8 mouse cellular contexts compared by ENCODE assay signal in genomic region chrX:74368209-74368909, GRCm38 (mm10). TPM values are rescaled to one million over a fixed set of nuclear protein-coding genes. Genes with fewer than 3 reads are reported as not detected.
A peak's percentile ranks its signal among the peaks of the same experiment; 100 is the strongest.
DNase-seq lines count a peak whose midpoint lies in the region; ATAC-seq and TF ChIP-seq lines count a peak whose summit lies in the region.

No protein-coding gene starts in this region.

- peak overlapping the region; percentile 79 for H3K4me3 ChIP-seq in brown adipose tissue, adult 24 weeks (ENCODE audit: insufficient read depth, low read depth, low read length)
- peak overlapping the region; percentile 57 for H3K4me3 ChIP-seq in forebrain, embryonic 12.5 days (replicated peaks)
- H3K4me3 ChIP-seq in heart, postnatal 0 days (ENCODE audit: low read depth, low read length) = peak overlapping the region; percentile 75
- H3K4me3 ChIP-seq in lung, adult 2 months (replicated peaks; ENCODE audit: extremely low read depth, low read depth, low read length) = peak overlapping the region; percentile 65
- H3K4me3 ChIP-seq in neural tube, embryonic 14.5 days (ENCODE audit: low read depth, low read length) = peak overlapping the region; percentile 39

- ATAC-seq in forebrain, embryonic 12.5 days (ENCODE audit: low FRiP score) = peak; percentile 76
- peak; percentile 68 for ATAC-seq in heart, postnatal 0 days (ENCODE audit: insufficient read depth, low read depth)
- peak; percentile 85 for ATAC-seq in neural tube, embryonic 14.5 days (ENCODE audit: low read depth)

- peak; percentile 47; the same call in 1 of the 2 replicates for TF ChIP-seq POLR2A in lung, adult 2 months (IDR thresholded peaks at IDR 0.05; ENCODE audit: borderline replicate concordance, extremely low read depth, low read depth, low read length)

- WGBS in forebrain, embryonic 12.5 days = 15% methylated on average over 42 of the region's 49 CpGs
- 19% methylated on average over 47 of the region's 49 CpGs for WGBS in heart, postnatal 0 days
- WGBS in lung, adult 2 months = 27% methylated on average over 47 of the region's 49 CpGs
- 9% methylated on average over 43 of the region's 49 CpGs for WGBS in neural tube, embryonic 14.5 days

- peak; percentile 24 to 33 for DNase-seq in CD8-positive naive resting alpha-beta T cell, adult 2 months (ENCODE audit: low read depth in 2 of 2, low spot score in 2 of 2)
- peak; percentile 50 for DNase-seq in heart, postnatal 0 days (ENCODE audit: low spot score)
- DNase-seq in kidney, postnatal 36 days = peak; percentile 83 to 88
- peak; percentile 64 for DNase-seq in lung, adult 2 months
- DNase-seq in thymus, adult 18-20 months = peak; percentile 30 to 41

- no peaks in the 10 kb centered on the region for H3K36me3 ChIP-seq in forebrain, embryonic 12.5 days (replicated peaks)
- no peaks in the 10 kb centered on the region for H3K36me3 ChIP-seq in heart, postnatal 0 days (replicated peaks; ENCODE audit: control insufficient read depth, insufficient read depth, low read length)
- H3K36me3 ChIP-seq in neural tube, embryonic 14.5 days (ENCODE audit: control insufficient read depth, insufficient read depth, low read length) = no peaks in the 10 kb centered on the region

- no peak for TF ChIP-seq EP300 in heart, postnatal 0 days (IDR thresholded peaks at IDR 0.05; ENCODE audit: low read depth)

- peak overlapping the region; percentile 77 for H3K9ac ChIP-seq in forebrain, embryonic 12.5 days
- peak overlapping the region; percentile 76 for H3K9ac ChIP-seq in heart, postnatal 0 days (replicated peaks; ENCODE audit: low read depth, low read length)
- peak overlapping the region; percentile 55 for H3K9ac ChIP-seq in neural tube, embryonic 14.5 days (replicated peaks; ENCODE audit: low read depth, low read length)

- no peaks in the 10 kb centered on the region for H3K9me3 ChIP-seq in forebrain, embryonic 12.5 days
- no peaks in the 10 kb centered on the region for H3K9me3 ChIP-seq in heart, postnatal 0 days (replicated peaks; ENCODE audit: control insufficient read depth, low read length)
- no peaks in the 10 kb centered on the region for H3K9me3 ChIP-seq in neural tube, embryonic 14.5 days (ENCODE audit: control insufficient read depth, low read length)

- H3K4me2 ChIP-seq in forebrain, embryonic 12.5 days = peak overlapping the region; percentile 62
- H3K4me2 ChIP-seq in heart, postnatal 0 days (ENCODE audit: low read depth, low read length) = peak overlapping the region; percentile 74
- H3K4me2 ChIP-seq in neural tube, embryonic 14.5 days (ENCODE audit: low read depth, low read length) = peak overlapping the region; percentile 59

- TF ChIP-seq CTCF in heart, postnatal 0 days (IDR thresholded peaks at IDR 0.05; ENCODE audit: low read depth) = no peak
- no peak for TF ChIP-seq CTCF in lung, adult 2 months (IDR thresholded peaks at IDR 0.05; ENCODE audit: insufficient read depth, low read length)

- H3K27ac ChIP-seq in brown adipose tissue, adult 24 weeks (replicated peaks; ENCODE audit: low read depth, low read length) = peak overlapping the region; percentile 62
- H3K27ac ChIP-seq in forebrain, embryonic 12.5 days = peak overlapping the region; percentile 65; the same call in 1 of the 2 replicates
- H3K27ac ChIP-seq in heart, postnatal 0 days (ENCODE audit: low read depth) = peak overlapping the region; percentile 78
- H3K27ac ChIP-seq in neural tube, embryonic 14.5 days (ENCODE audit: low read depth, low read length) = peak overlapping the region; percentile 71

- H3K27me3 ChIP-seq in forebrain, embryonic 12.5 days = no peaks in the 10 kb centered on the region
- no peaks in the 10 kb centered on the region for H3K27me3 ChIP-seq in heart, postnatal 0 days (ENCODE audit: control insufficient read depth, insufficient read depth, low read length)
- H3K27me3 ChIP-seq in neural tube, embryonic 14.5 days (ENCODE audit: control insufficient read depth, insufficient read depth, low read length) = no peaks in the 10 kb centered on the region

- no peaks in the 10 kb centered on the region; the same call in 1 of the 2 replicates for H3K4me1 ChIP-seq in brown adipose tissue, adult 24 weeks (ENCODE audit: control insufficient read depth, insufficient read depth, insufficient read length, low read length)
- peaks cover 11% of the 10 kb centered on the region for H3K4me1 ChIP-seq in forebrain, embryonic 12.5 days
- peaks cover 4% of the 10 kb centered on the region; the same call in 1 of the 2 replicates for H3K4me1 ChIP-seq in heart, postnatal 0 days (ENCODE audit: control insufficient read depth, insufficient read depth)
- peaks cover 3% of the 10 kb centered on the region; the same call in 1 of the 2 replicates for H3K4me1 ChIP-seq in lung, adult 2 months (ENCODE audit: control insufficient read depth, insufficient read depth, low read length)
- 0 out of 2 replicates have a peak, but pooled peaks cover 5% of the 10 kb centered on the region for H3K4me1 ChIP-seq in neural tube, embryonic 14.5 days (ENCODE audit: control insufficient read depth, insufficient read depth, low read length)

RNA-seq across cellular contexts. Expression of gene Ubl4a, which starts 4.7 kb away (rescaled TPM):
- 48.6 and 54.3 TPM in 2 replicates for polyA plus RNA-seq in brown adipose tissue, adult 24 weeks (2012; ENCODE audit: insufficient read depth, insufficient read length, missing spikeins)
- polyA plus RNA-seq in forebrain, embryonic 12.5 days (2016; fragmentation: Nextera tagmentation; extraction: Ambion mirVana) = 68.2 and 68.5 TPM in 2 replicates
- 44.2 and 58.2 TPM in 2 replicates for total RNA-seq in heart, postnatal 0 days (2014; rRNA removed; ENCODE audit: low replicate concordance)
- polyA plus RNA-seq in heart, postnatal 0 days (2015; fragmentation: Nextera tagmentation; extraction: Ambion mirVana) = 49.8 and 50.8 TPM in 2 replicates
- polyA plus RNA-seq in lung, adult 2 months (2012; rRNA removed) = 25.6 and 32.0 TPM in 2 replicates
- 70.3 and 73.7 TPM in 2 replicates for polyA plus RNA-seq in neural tube, embryonic 14.5 days (2014; fragmentation: Nextera tagmentation; extraction: Ambion mirVana)

RNA-seq across cellular contexts. Expression of gene Slc10a3, which starts 4.8 kb away (rescaled TPM):
- polyA plus RNA-seq in brown adipose tissue, adult 24 weeks (2012; ENCODE audit: insufficient read depth, insufficient read length, missing spikeins) = 6.3 and 7.3 TPM in 2 replicates
- 8.3 and 8.8 TPM in 2 replicates for polyA plus RNA-seq in forebrain, embryonic 12.5 days (2016; fragmentation: Nextera tagmentation; extraction: Ambion mirVana)
- 9.1 and 17.2 TPM in 2 replicates for total RNA-seq in heart, postnatal 0 days (2014; rRNA removed; ENCODE audit: low replicate concordance)
- polyA plus RNA-seq in heart, postnatal 0 days (2015; fragmentation: Nextera tagmentation; extraction: Ambion mirVana) = 9.4 and 10.3 TPM in 2 replicates
- 20.3 and 23.5 TPM in 2 replicates for polyA plus RNA-seq in lung, adult 2 months (2012; rRNA removed)
- 6.9 and 7.8 TPM in 2 replicates for polyA plus RNA-seq in neural tube, embryonic 14.5 days (2014; fragmentation: Nextera tagmentation; extraction: Ambion mirVana)

RNA-seq across cellular contexts. Expression of gene Lage3, which starts 14.9 kb away (rescaled TPM):
- polyA plus RNA-seq in brown adipose tissue, adult 24 weeks (2012; ENCODE audit: insufficient read depth, insufficient read length, missing spikeins) = 85.5 and 92.6 TPM in 2 replicates
- polyA plus RNA-seq in forebrain, embryonic 12.5 days (2016; fragmentation: Nextera tagmentation; extraction: Ambion mirVana) = 105 and 106 TPM in 2 replicates
- 61.1 and 76.7 TPM in 2 replicates for total RNA-seq in heart, postnatal 0 days (2014; rRNA removed; ENCODE audit: low replicate concordance)
- 83.9 and 94.9 TPM in 2 replicates for polyA plus RNA-seq in heart, postnatal 0 days (2015; fragmentation: Nextera tagmentation; extraction: Ambion mirVana)
- 31.8 and 42.1 TPM in 2 replicates for polyA plus RNA-seq in lung, adult 2 months (2012; rRNA removed)
- 71.5 and 73.3 TPM in 2 replicates for polyA plus RNA-seq in neural tube, embryonic 14.5 days (2014; fragmentation: Nextera tagmentation; extraction: Ambion mirVana)

RNA-seq across cellular contexts. Expression of gene Fam3a, which starts 24.7 kb away (rescaled TPM):
- polyA plus RNA-seq in brown adipose tissue, adult 24 weeks (2012; ENCODE audit: insufficient read depth, insufficient read length, missing spikeins) = 17.3 and 20.5 TPM in 2 replicates
- 29.1 and 34.0 TPM in 2 replicates for polyA plus RNA-seq in forebrain, embryonic 12.5 days (2016; fragmentation: Nextera tagmentation; extraction: Ambion mirVana)
- total RNA-seq in heart, postnatal 0 days (2014; rRNA removed; ENCODE audit: low replicate concordance) = 32.7 and 41.1 TPM in 2 replicates
- polyA plus RNA-seq in heart, postnatal 0 days (2015; fragmentation: Nextera tagmentation; extraction: Ambion mirVana) = 26.8 and 26.9 TPM in 2 replicates
- 50.9 and 53.3 TPM in 2 replicates for polyA plus RNA-seq in lung, adult 2 months (2012; rRNA removed)
- polyA plus RNA-seq in neural tube, embryonic 14.5 days (2014; fragmentation: Nextera tagmentation; extraction: Ambion mirVana) = 36.4 and 37.1 TPM in 2 replicates

RNA-seq across cellular contexts. Expression of gene Ikbkg, which starts 24.7 kb away (rescaled TPM):
- polyA plus RNA-seq in brown adipose tissue, adult 24 weeks (2012; ENCODE audit: insufficient read depth, insufficient read length, missing spikeins) = 17.2 and 19.9 TPM in 2 replicates
- polyA plus RNA-seq in forebrain, embryonic 12.5 days (2016; fragmentation: Nextera tagmentation; extraction: Ambion mirVana) = 23.7 and 26.1 TPM in 2 replicates
- 27.0 and 34.7 TPM in 2 replicates for total RNA-seq in heart, postnatal 0 days (2014; rRNA removed; ENCODE audit: low replicate concordance)
- polyA plus RNA-seq in heart, postnatal 0 days (2015; fragmentation: Nextera tagmentation; extraction: Ambion mirVana) = 17.4 and 18.1 TPM in 2 replicates
- 15.2 and 20.2 TPM in 2 replicates for polyA plus RNA-seq in lung, adult 2 months (2012; rRNA removed)
- 18.3 and 19.2 TPM in 2 replicates for polyA plus RNA-seq in neural tube, embryonic 14.5 days (2014; fragmentation: Nextera tagmentation; extraction: Ambion mirVana)

Comparison
In these comparisons a context has a peak if more than half of its experiments do, and no peak if none do; other contexts are left out.
1. Peak in every context shown above with its lines: DNase-seq, ATAC-seq, H3K4me3 ChIP-seq and H3K27ac ChIP-seq.
2. DNase-seq: peak in every context shown above with its lines; median percentile 86 in kidney, postnatal 36 days; 64 in lung, adult 2 months; 50 in heart, postnatal 0 days; 36 in thymus, adult 18-20 months; 28 in CD8-positive naive resting alpha-beta T cell, adult 2 months.